Mouse (Mus musculus) cortical plate, adult 2 months (tissue): ENCODE data around the gene Dmrtc2. TPM values are rescaled to one million over a fixed set of nuclear protein-coding genes. Genes with fewer than 3 reads are reported as not detected.

Experiments
- H3K27ac ChIP-seq: fragments of 200-500 bp; 2 replicates; pipeline ENCODE4 v1.5.1; 2012; ENCODE audit warnings: low read length, control low read depth, inconsistent platforms; ENCODE audit not compliant: insufficient read depth
- H3K4me1 ChIP-seq: fragments of 200-500 bp; 2 replicates; pipeline ENCODE4 v1.6.1; 2011; ENCODE audit warnings: low read length; ENCODE audit not compliant: control insufficient read depth, insufficient read depth
- H3K4me3 ChIP-seq: fragments of 200-500 bp; 2 replicates; pipeline ENCODE4 v1.5.1; 2011; ENCODE audit warnings: mild to moderate bottlenecking, low read length, control low read depth; ENCODE audit not compliant: insufficient read depth
- CTCF ChIP-seq: fragments of 200-500 bp; IDR thresholded peaks from 2 replicates; pipeline ENCODE4 v1.5.1; 2011; ENCODE audit warnings: mild to moderate bottlenecking, control low read depth, low read length; ENCODE audit not compliant: insufficient read depth; ENCODE audit errors: extremely low read depth
- POLR2A ChIP-seq: fragments of 200-500 bp; IDR thresholded peaks from 2 replicates; pipeline ENCODE4 v1.6.1; 2011; ENCODE audit warnings: mild to moderate bottlenecking, low read length, control low read depth; ENCODE audit not compliant: insufficient read depth; ENCODE audit errors: extremely low read depth
- polyA plus RNA-seq: library from polyadenylated mRNA; depleted of rRNA; stranded (reverse); fragments of >200 nt; gene quantifications from 2 replicates; pipeline ENCODE4 v1.2.3, GENCODE M21; 2012

Dmrtc2 gene
- polyA plus RNA-seq, 1 experiment: not detected

DNA sequence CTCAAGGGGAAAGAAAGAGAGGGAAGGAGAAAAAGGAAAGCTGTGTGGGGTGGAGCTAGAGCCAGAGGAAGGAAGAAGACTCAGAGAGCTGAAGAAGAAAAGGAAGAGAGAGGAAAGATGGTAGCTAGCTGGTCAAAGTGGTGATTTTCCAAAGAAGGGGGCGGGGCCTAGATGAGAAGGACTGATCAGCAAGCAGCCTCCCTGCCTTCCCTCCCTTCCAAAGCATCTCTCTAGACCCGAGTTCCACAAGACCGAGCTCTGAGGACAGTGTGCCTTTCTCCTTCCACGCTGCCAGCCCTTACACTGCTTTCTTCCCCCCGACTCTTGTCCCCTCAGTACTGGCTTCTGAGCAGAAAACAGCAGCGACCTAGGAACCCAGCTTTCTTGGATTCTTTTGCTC lies 5.7 kb upstream of the Dmrtc2 start:
- Histone ChIP-seq H3K4me3 (no peak overlapping the region), H3K4me1 (no peaks in the 10 kb centered on the region), H3K27ac (no peak overlapping the region)
- no peak for TF ChIP-seq CTCF
- TF ChIP-seq POLR2A: no peak

DNA sequence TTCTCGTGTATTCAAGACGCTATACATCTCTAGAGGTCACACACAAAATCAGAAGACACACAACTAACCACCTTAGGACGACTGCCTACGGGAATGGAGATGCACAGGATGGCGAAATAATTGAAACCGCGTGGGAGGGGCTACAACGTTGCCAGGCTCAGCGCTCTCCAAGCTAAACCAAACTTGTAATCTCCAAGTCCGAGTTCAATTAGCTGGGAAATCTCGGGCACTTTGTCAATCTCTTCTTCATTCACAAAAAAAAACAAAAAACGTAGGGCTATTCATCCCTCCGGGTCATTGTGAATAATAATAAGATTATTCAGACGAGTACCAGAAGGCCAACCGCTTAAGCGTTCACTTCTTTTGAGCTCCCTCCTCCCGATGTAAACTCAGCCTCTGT lies 777 bp upstream of the Dmrtc2 start:
- TF ChIP-seq CTCF (no peak), POLR2A (no peak)
- no peak overlapping the region for H3K27ac ChIP-seq
- no peaks in the 10 kb centered on the region for H3K4me1 ChIP-seq
- H3K4me3 ChIP-seq: no peak overlapping the region

DNA sequence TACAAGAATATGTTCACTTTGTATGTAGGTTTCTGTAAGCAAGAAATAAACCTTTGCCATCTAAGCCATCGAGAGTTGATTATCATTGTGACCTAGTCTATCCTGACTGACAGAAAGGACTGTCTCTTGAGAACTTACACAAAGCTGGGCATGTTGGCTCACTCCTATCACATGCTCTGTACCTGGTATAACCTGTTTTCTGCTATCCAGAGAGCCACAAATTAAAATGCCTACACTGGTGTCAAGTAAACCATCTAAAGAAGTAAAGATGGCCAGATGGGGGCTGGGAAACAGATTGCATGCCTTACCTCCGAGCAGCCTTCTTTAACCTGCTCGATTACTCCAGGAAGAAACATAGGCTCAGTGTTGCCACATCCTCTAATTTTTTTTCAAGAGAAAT lies 7.7 kb downstream of the Dmrtc2 start:
- Histone ChIP-seq H3K4me1 (no peaks in the 10 kb centered on the region), H3K4me3 (no peak overlapping the region), H3K27ac (no peak overlapping the region)

DNA sequence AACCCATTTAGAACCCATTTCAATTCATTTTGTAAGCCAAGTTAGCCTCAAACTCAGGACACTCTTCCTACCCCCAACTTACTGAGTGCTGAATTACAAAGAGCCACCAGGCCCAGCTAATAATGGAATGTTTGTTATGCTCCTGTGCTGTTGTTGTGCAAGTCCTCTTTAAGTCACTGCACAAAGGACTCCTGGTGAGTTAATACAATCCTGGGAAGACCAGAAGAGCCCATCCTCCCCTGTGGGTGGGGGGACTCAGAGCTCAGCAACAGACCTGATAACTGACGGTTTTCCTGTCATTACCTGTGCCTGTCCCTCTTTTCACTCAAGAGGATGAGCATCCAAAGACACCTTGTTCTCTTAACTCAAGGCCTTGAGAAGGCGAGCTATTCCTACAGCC lies 9.8 kb downstream of the Dmrtc2 start:
- Histone ChIP-seq H3K4me3 (no peak overlapping the region), H3K27ac (no peak overlapping the region), H3K4me1 (no peaks in the 10 kb centered on the region)
- TF ChIP-seq POLR2A (no peak), CTCF (no peak)

More for the DNA sequence above, 7.7 kb downstream of the Dmrtc2 start:
- TF ChIP-seq CTCF: no peak
- no peak for TF ChIP-seq POLR2A

DNA sequence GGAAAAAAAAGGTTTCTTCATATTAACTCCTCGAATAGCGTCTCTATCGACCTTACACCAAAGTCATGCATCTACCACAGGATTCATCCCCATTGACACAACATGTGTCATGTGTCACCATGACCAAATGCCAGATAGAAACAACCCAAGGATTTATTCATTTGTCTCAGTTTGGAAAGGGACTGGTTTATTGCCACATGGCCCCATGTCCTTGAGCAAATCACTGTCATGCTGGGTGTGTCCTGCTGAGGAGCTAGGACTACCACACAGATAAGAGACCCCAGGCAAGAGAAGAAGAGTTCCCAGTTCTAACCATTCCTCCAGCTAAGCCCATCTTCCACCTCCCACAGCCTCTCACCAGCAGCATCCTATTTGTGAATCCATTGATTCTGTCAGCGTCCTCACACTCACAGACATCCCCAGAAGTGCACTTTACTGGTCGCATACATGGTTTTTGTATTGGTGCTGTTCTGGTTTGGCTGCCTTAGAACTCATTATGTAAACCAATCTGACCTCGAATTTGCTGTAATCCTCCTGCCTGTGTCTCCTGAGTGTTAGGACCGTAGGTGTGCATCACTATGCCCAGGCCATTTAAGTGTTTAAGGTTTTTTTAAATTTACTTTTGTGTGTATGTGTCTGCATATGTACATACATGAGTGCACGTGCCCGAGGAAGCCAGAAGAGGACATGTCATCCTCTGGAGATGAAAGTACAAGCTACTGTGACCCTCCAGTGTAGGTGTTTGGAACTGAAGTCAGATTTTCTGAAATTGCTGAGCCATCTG lies 12.8 kb downstream of the Dmrtc2 start:
- TF ChIP-seq POLR2A (no peak), CTCF (no peak)
- no peak overlapping the region for H3K27ac ChIP-seq
- no peaks in the 10 kb centered on the region for H3K4me1 ChIP-seq
- no peak overlapping the region for H3K4me3 ChIP-seq

DNA sequence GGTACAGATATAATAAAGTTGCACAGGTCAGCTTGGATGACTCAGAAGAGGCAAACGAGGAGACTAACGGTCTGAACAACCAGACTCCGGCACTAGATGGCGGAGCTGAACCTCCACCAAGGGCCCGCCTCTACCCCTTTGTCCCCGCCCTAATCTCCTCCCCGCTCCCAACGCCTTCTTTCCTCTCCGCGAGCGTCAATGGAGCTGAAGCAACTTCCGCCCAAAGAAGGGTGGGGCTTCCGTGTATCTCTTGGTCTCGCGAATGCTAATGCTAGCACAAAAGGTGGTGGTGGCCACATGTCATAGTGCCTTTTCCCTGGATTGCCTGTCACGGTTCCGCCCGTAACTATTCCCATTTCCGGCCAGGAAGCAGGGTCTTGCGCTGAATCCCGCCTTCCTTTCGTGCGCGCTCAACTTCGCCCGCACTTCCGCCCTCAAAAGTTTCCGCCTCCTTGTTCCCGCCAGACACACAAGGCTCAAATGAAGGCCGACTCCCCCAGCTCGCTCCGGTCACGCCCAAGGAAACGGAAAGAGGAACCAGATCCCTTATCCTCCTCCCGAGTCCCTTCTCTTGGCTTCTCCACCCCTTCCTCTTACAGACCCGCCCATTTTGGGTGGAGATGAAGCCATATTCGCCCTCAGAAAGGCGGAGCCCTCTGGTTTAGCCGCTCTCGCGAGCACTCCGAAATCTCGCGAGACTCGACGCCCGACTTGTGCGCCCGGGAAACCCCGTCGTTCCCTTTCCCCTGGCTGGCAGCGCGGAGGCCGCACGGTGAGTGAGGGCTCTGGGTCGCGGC lies 14.2 kb downstream of the Dmrtc2 start, which contains the start of gene Rps19:
Gene Rps19 (plus strand): TSS at position 476 of the 797 bp plus-strand sequence.
- peak within 1 kb of the TSS; percentile 96 for H3K4me3 ChIP-seq
- no peaks in the 10 kb centered on the region for H3K4me1 ChIP-seq
- peak; percentile 38; the same call in 1 of the 2 replicates for TF ChIP-seq CTCF
- peak; percentile 89 for TF ChIP-seq POLR2A
- peak within 1 kb of the TSS; percentile 42 for H3K27ac ChIP-seq

DNA sequence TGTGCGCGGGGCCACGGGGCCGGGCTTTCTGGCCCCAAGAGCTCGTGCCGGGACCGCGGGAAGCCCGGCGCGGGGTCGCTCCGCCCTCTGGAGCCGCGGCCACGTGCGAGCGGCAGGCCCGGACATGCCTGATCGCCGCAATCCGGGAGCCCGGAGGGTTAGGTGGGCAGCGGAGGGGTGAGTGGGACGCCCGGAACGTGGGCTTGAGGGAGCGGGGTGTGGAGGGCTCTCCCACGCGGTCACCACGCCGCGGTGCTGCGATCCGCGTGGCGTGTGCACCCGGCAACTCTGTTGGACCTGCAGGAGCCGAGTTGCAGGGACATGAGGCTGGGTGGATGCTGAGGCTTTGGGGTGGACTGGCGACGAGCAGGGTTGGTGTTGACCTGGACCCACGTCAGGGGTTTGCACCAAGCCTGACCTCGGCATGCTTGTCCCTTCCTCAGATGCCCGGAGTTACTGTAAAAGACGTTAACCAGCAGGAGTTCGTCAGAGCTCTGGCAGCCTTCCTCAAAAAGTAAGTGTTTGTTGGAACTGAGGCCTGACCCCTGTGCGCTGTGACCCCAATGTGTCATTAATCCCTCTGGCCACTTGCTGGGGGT lies 14.9 kb downstream of the Dmrtc2 start:
- peak overlapping the region; percentile 42 for H3K27ac ChIP-seq
- H3K4me3 ChIP-seq: peak overlapping the region; percentile 96
- no peak for TF ChIP-seq POLR2A
- TF ChIP-seq CTCF: no peak
- no peaks in the 10 kb centered on the region for H3K4me1 ChIP-seq

DNA sequence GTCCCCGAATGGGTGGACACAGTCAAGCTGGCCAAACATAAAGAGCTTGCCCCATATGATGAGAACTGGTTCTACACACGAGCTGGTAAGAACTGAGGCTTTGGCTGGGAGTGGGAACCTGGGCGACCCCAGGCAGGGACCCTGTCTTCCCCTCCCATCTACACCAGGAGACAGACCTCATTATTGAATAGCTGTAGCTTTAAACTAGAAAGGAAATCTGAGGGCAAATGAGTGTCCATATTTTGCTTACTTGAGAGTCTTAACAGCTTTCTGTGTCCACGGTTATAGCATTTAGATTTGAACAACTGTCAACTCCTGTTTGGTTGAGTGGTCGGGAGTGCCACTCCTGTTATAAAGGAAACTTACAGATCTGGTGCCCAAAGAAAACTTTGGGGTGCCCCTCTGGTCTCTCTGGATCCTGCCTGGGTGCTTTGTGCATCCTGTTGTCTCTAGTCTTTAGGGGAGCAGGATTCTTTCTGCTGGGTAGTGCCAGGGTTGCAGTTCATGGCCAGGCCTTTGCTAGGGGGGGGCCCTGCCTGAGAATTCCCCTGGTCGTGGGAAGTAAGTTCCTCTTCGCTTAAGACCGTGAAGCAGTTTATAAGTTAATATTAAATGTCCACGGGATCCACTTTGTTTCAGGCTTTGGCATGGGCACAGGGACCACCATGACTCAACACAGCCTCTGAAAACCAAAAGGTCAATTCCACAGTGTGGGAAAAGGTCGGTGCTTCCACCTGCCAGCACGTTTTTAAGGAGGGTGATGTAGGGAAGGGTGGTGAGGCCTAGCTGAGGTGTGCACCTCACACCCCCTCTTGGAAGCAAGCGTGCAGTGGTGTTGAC lies 15.8 kb downstream of the Dmrtc2 start:
- peak overlapping the region; percentile 96; the same call in 1 of the 2 replicates for H3K4me3 ChIP-seq
- TF ChIP-seq CTCF (no peak), POLR2A (no peak)
- no peak overlapping the region for H3K27ac ChIP-seq
- no peaks in the 10 kb centered on the region for H3K4me1 ChIP-seq

DNA sequence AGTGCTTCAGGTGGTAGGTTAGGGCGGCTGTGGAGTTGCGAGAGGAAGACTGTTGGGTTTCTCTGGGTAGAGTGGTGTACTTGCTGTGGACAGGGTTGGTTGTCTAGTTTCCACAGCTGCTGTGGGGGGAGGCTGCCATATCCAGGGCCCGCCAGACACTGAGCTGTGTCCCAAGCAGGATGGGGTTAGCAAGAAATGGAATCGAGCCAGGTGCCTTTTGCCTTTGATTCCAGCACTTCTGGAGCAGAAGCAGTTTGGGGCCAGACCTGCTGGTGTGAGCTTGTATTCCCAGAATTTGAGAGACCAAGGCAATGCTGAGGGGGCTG lies 16.4 kb downstream of the Dmrtc2 start:
- Histone ChIP-seq H3K27ac (no peak overlapping the region), H3K4me1 (no peaks in the 10 kb centered on the region), H3K4me3 (no peak overlapping the region)
- TF ChIP-seq CTCF: no peak
- no peak for TF ChIP-seq POLR2A
